Mouse (Mus musculus) midbrain, embryonic 14.5 days (tissue): ENCODE data around the gene Hist1h2bg. TPM values are rescaled to one million over a fixed set of nuclear protein-coding genes. Genes with fewer than 3 reads are reported as not detected.
"Not testable (repeated sequence)": the region's sequence is repeated elsewhere in the genome, so short reads cannot be mapped to it uniquely, and the experiment has no call there.

Experiments used
- ATAC-seq: fragments of 200-750 bp; cut with Nextera tagmentation; 2 replicates; pipeline ENCODE4 v1.8.0; 2017; ENCODE audit warnings: moderate number of reproducible peaks, moderate library complexity; ENCODE audit not compliant: low FRiP score, low TSS enrichment
- DNase-seq: peaks from one replicate; pipeline ENCODE4 v3.0.0-alpha.2; 2015
- H3K27ac ChIP-seq: fragments of 300-500 bp; sonication (generic); replicated peaks from 2 replicates; pipeline ENCODE4 v1.5.1; 2014; ENCODE audit warnings: mild to moderate bottlenecking, low read depth, low read length, moderate library complexity
- H3K27me3 ChIP-seq: fragments of 300-500 bp; sonication (generic); 2 replicates; pipeline ENCODE4 v1.6.1; 2014; ENCODE audit warnings: low read length, control low read depth, mixed read lengths; ENCODE audit not compliant: control insufficient read depth, insufficient read depth
- H3K36me3 ChIP-seq: fragments of 300-500 bp; sonication (generic); 2 replicates; pipeline ENCODE4 v1.6.1; 2014; ENCODE audit warnings: low read length, control low read depth; ENCODE audit not compliant: control insufficient read depth, insufficient read depth
- H3K4me1 ChIP-seq: fragments of 300-500 bp; sonication (generic); 2 replicates; pipeline ENCODE4 v1.6.1; 2014; ENCODE audit warnings: mild to moderate bottlenecking, antibody characterized with exemption, low read length, control low read depth; ENCODE audit not compliant: control insufficient read depth, insufficient read depth
- H3K4me2 ChIP-seq: fragments of 300-500 bp; sonication (generic); 2 replicates; pipeline ENCODE4 v1.6.1; 2014; ENCODE audit warnings: mild to moderate bottlenecking, low read length, moderate library complexity
- H3K4me3 ChIP-seq: fragments of 300-500 bp; sonication (generic); replicated peaks from 2 replicates; pipeline ENCODE4 v1.5.1; 2014; ENCODE audit warnings: low read depth, low read length
- H3K9ac ChIP-seq: fragments of 300-500 bp; sonication (generic); replicated peaks from 2 replicates; pipeline ENCODE4 v1.6.1; 2014; ENCODE audit warnings: mild to moderate bottlenecking, low read length, moderate library complexity
- H3K9me3 ChIP-seq: fragments of 300-500 bp; sonication (generic); 2 replicates; pipeline ENCODE4 v1.6.1; 2016; ENCODE audit warnings: low read length, control low read depth, mixed read lengths; ENCODE audit not compliant: control insufficient read depth
- WGBS: fragments of 180-500 bp; shearing (Covaris S2); extraction: QIAGEN DNeasy Blood & Tissue Kit; methylation state at CpG from one replicate; pipeline ENCODE4 v1.1.7; 2014; 5-methylcytosine and 5-hydroxymethylcytosine counted together
- polyA plus RNA-seq: library from polyadenylated mRNA; unstranded; fragments of >200 nt; fragmentation: Nextera tagmentation; extraction: Ambion mirVana; gene quantifications from 2 replicates; pipeline ENCODE4 v1.2.1, GENCODE M21; 2014

Hist1h2bg gene
- polyA plus RNA-seq, 1 experiment from 2014 or later: 1.4 TPM

- H3K27ac ChIP-seq: peak overlapping the region; percentile 89
- peak overlapping the region; percentile 33 for H3K4me3 ChIP-seq
- peak overlapping the region; percentile 59 for H3K4me2 ChIP-seq
- H3K4me1 ChIP-seq: peaks cover 22% of the 10 kb centered on the region
- under 1% methylated on average over 20 of the region's 41 CpGs for WGBS
- peak; percentile 40 for DNase-seq
- H3K36me3 ChIP-seq, H3K27me3 ChIP-seq, H3K9me3 ChIP-seq: not testable (repeated sequence)
- peak overlapping the region; percentile 41; the same call in 1 of the 2 replicates for H3K9ac ChIP-seq
- ATAC-seq: peak; percentile 12
These were observed 755 bp upstream of the Hist1h2bg start for GRCm38 (mm10) chr13:23570261-23571021.

GRCm38 (mm10) chr13:23571504-23572217 lies 465 bp downstream of the Hist1h2bg start:
- H3K4me3 ChIP-seq: peak overlapping the region; percentile 33
- not testable (repeated sequence) for H3K27me3 ChIP-seq, H3K36me3 ChIP-seq, ATAC-seq, H3K9me3 ChIP-seq
- peaks cover 28% of the 10 kb centered on the region for H3K4me1 ChIP-seq
- peak overlapping the region; percentile 89 for H3K27ac ChIP-seq
- under 1% methylated on average over 12 of the region's 34 CpGs for WGBS
- peak overlapping the region; percentile 59 for H3K4me2 ChIP-seq
- peak overlapping the region; percentile 46 for H3K9ac ChIP-seq
- peak; percentile 40 for DNase-seq

GRCm38 (mm10) chr13:23572218-23573033 lies 1.2 kb downstream of the Hist1h2bg start:
- Histone ChIP-seq H3K9ac (peak overlapping the region; percentile 46; the same call in 1 of the 2 replicates), H3K27me3 (no peaks in the 10 kb centered on the region), H3K27ac (peak overlapping the region; percentile 89), H3K4me1 (peaks cover 35% of the 10 kb centered on the region), H3K36me3 (no peaks in the 10 kb centered on the region), H3K4me3 (peak overlapping the region; percentile 33), H3K9me3 (no peaks in the 10 kb centered on the region), H3K4me2 (peak overlapping the region; percentile 59)
- WGBS: 38% methylated on average over 2 of the region's 2 CpGs
- no peak for DNase-seq
- ATAC-seq: no peak

- H3K9ac ChIP-seq, ATAC-seq, H3K36me3 ChIP-seq, H3K9me3 ChIP-seq, H3K27me3 ChIP-seq, DNase-seq: not testable (repeated sequence)
- 8% methylated on average over 17 of the region's 20 CpGs for whole genome bisulfite sequencing
- H3K4me2 ChIP-seq: peak overlapping the region; percentile 59
- peaks cover 35% of the 10 kb centered on the region for H3K4me1 ChIP-seq
- peak overlapping the region; percentile 33 for H3K4me3 ChIP-seq
- 0 out of 2 replicates have a peak overlapping the region, but pooled peaks have one; percentile 37 for H3K27ac ChIP-seq
These were observed 2.1 kb downstream of the Hist1h2bg start for GRCm38 (mm10) chr13:23573034-23573897.

GRCm38 (mm10) chr13:23573898-23574524 lies 2.8 kb downstream of the Hist1h2bg start, which contains the start of the genes Hist1h2bf and Hist1h2ad:
Gene Hist1h2bf (minus strand): TSS chr13:23574196.
Gene Hist1h2ad (plus strand): TSS chr13:23574381.
- H3K27me3 ChIP-seq, H3K36me3 ChIP-seq, H3K9me3 ChIP-seq, H3K9ac ChIP-seq: not testable (repeated sequence)
- Histone ChIP-seq H3K27ac (peak within 1 kb of the TSS; percentile 76), H3K4me2 (peak within 1 kb of the TSS; percentile 59), H3K4me1 (peaks cover 35% of the 10 kb centered on the region), H3K4me3 (peak within 1 kb of the TSS; percentile 36)
- DNase-seq (peak; percentile 98), ATAC-seq (peak; percentile 91)
- WGBS: under 1% methylated on average over 33 of the region's 42 CpGs

- H3K4me2 ChIP-seq: peak overlapping the region; percentile 59
- H3K27ac ChIP-seq: peak overlapping the region; percentile 76
- peak overlapping the region; percentile 36 for H3K4me3 ChIP-seq
- not testable (repeated sequence) for H3K27me3 ChIP-seq, H3K9ac ChIP-seq, H3K9me3 ChIP-seq, H3K36me3 ChIP-seq
- WGBS: 0% methylated on average over 5 of the region's 39 CpGs
- ATAC-seq (0 out of 2 replicates have a peak, but pooled peaks have one; percentile 0), DNase-seq (peak; percentile 37)
- peaks cover 35% of the 10 kb centered on the region for H3K4me1 ChIP-seq
These were observed 3.5 kb downstream of the Hist1h2bg start for GRCm38 (mm10) chr13:23574546-23575170.

GRCm38 (mm10) chr13:23575271-23575851 lies 4.2 kb downstream of the Hist1h2bg start, which contains the start of gene Hist1h3d:
Gene Hist1h3d (plus strand): TSS chr13:23575763.
- no peaks in the 10 kb centered on the region for H3K9me3 ChIP-seq
- peak; percentile 88 for DNase-seq
- H3K4me1 ChIP-seq: peaks cover 31% of the 10 kb centered on the region
- H3K27me3 ChIP-seq: no peaks in the 10 kb centered on the region
- H3K36me3 ChIP-seq: no peaks in the 10 kb centered on the region
- peak within 1 kb of the TSS; percentile 30; the same call in 1 of the 2 replicates for H3K9ac ChIP-seq
- under 1% methylated on average over 18 of the region's 18 CpGs for WGBS
- peak within 1 kb of the TSS; percentile 76 for H3K27ac ChIP-seq
- H3K4me2 ChIP-seq: peak within 1 kb of the TSS; percentile 59
- peak within 1 kb of the TSS; percentile 36 for H3K4me3 ChIP-seq
- peak; percentile 72 for ATAC-seq
